Mouse (Mus musculus) yolk sac, embryonic 10.5 days (tissue): Measurements from ENCODE around the gene Qrsl1.
"Not testable (repeated sequence)": the region's sequence is repeated elsewhere in the genome, so short reads cannot be mapped to it uniquely, and the experiment has no call there.

Experiments
- DNase-seq: peaks from one replicate; pipeline ENCODE4 v3.0.0-alpha.2; 2017; ENCODE audit warnings: low spot score

The Qrsl1 gene

DNA sequence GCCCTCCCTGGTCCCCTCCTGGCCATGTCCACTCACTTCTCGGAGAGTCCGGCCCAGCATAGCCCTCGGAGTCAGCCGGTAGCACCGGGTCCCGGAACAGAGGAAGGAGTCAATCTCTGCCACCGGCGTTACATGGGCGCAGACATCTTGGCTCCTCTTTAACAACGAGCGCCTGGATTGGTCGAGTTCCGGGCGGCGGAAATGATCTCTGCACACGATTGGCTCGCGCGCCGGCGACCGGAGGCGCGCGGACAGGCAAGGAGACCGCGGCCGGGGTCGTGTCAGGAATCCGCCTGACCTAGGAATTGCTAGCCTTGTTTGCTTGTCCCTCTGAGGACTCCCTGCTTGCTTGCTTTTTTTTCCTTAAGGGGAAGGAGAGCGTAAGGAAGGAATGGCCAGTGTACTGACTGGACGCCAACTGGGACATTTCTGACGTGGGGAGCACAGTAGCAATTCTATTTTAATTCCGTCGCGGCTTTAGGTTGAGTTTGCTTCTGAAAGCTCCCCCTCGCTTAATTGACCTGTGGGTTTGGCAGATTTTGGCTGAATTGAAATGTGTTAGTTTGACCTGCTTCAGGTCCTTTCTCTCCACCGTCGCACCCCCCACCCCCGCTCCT is at the start of gene Qrsl1, which contains the start of gene Rtn4ip1:
Gene Qrsl1, minus strand, starts transcription at position 168 of the 617 bp plus-strand sequence.
Gene Rtn4ip1, plus strand, starts transcription at position 230 of the 617 bp plus-strand sequence.
- DNase-seq = peak; percentile 95

DNA sequence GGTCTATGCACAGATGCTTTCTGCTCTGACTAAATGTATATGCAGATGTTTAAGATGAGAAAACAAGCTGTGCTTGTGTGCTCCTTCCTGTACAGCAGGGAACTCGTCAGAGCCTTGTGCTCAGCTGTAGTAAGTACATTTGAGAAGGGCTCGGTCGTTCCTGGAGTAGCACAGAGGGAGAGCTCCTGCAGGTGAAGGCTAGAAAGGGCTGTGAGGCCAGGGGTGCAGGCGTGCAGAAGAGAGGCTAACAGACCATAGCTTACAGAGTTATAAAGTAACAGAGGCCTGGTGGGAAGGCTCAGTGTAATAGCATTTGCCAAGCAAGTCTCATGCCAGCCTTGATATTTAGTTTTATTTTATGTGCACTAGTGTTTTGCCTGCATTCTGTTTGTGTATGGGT is 43.9 kb upstream of the Qrsl1 start:
- DNase-seq = no peak

DNA sequence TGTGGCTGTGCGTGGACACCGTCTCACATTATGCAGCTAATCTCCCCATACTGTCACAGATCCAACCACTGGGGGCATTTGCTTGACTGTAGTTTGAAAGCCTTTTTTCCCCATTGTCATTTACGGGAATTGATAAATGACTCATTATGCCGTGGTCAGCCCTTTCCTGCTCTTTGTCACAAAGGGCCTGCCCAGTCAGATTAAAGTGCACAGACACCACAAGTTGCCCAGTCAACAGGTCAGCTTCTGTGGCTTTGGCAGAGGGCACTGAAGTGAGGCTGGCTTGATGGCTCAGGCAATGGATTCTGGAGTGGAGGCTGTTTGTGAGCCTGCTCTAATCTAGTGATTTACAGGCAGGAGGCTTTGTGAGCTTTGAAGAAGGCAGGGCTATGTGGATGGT is 42.2 kb upstream of the Qrsl1 start:
- no peak for DNase-seq

DNA sequence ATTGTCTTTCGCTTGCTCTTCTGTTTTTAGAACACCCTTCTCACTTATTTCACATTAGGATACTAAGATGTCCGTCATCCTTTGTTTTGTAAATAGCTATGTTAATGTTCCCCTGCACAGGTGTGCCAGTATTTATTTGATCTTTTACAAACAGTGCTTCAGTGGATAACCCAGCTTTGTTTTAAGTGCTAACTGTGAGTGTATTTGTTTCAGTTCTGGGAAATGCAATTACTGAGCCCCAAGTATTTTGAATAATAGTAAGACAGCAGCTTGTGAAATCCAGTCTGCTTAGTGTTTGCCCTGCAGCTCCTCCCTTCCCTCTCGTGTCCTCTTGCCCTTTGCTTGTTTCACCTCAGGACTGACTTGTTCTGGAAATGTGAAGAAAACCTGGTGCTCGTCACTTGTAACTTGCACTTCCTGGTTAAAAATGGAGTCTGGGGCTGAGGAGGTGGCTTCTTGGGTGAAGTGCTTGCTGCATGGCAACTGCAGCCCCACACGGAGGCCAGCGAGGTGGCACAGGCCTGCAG is 37.7 kb upstream of the Qrsl1 start:
- peak; percentile 56 for DNase-seq

DNA sequence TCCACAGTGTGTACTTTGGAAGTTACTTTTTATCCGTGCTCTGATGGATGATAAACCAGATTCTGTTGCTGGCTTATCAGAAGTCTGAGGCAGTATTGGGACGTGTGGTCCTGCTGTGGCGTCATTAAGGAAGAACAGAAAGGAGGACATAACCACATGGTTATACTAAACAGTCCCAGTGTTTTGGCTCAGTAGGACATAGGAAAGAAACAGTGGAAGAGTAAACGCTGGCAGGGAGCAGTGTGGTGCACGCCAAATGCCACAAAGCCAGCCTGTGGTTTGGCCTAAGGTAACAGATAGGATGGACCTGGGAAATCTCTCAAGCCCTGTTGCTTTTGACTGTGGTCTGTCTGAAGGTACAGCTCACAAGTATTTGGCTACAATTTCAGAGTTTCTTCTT is 27.1 kb upstream of the Qrsl1 start:
- DNase-seq = no peak

DNA sequence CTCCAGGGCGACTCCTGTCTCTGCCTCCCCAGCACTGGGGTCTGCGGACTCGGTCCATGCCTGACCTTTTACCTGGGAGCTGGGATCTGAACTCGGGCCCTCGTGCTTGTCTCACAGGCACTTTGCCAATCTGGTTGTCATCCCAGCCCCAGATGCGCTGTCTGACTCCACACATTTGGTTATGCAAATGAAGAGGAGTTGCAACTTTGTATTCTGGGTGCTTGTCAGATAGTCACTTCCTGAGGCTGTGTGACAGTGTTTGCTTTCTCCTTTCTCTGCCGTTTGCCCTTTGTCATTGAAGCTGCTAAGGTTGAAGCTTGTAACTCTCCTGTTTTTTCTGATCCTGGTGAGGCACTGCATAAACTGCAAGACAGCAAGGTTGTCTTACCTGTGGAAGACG is 26.2 kb upstream of the Qrsl1 start:
- DNase-seq = peak; percentile 60

DNA sequence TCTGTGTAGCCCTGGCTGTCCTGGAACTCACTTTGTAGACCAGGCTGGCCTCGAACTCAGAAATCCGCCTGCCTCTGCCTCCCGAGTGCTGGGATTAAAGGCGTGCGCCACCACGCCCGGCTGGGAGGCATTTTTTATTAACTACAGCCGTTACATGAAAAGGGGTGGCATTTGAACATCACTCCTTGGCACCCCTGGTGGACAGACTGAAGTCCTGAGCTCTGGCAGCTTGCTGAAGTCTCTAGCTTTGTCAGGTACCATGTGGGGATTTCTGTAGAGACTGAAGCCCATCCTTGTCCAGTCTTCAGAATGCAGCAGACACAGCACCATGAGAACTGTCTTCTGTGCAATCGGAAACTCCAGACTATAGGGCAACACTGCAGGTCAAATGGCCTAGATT is 24.2 kb upstream of the Qrsl1 start:
- DNase-seq = not testable (repeated sequence)

DNA sequence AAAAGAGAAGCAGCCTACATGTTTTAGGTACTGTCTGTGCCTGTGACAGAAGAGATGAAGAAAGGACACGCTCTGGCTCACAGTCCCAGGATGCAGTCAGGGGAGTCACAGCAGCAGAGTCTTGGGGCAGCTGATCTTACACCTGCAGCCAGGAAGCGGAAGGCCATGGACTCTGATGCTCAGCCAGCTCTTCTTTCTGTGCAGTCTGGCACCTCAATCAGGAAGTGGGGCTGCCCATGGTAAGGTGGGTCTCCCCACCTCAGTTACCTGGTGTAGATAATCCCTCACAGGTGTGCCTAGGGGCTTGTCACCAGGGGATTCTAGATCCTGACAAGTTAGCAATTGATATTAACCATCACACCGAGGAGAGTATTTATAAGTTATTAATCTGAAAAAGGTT is 21.6 kb upstream of the Qrsl1 start:
- no peak for DNase-seq

DNA sequence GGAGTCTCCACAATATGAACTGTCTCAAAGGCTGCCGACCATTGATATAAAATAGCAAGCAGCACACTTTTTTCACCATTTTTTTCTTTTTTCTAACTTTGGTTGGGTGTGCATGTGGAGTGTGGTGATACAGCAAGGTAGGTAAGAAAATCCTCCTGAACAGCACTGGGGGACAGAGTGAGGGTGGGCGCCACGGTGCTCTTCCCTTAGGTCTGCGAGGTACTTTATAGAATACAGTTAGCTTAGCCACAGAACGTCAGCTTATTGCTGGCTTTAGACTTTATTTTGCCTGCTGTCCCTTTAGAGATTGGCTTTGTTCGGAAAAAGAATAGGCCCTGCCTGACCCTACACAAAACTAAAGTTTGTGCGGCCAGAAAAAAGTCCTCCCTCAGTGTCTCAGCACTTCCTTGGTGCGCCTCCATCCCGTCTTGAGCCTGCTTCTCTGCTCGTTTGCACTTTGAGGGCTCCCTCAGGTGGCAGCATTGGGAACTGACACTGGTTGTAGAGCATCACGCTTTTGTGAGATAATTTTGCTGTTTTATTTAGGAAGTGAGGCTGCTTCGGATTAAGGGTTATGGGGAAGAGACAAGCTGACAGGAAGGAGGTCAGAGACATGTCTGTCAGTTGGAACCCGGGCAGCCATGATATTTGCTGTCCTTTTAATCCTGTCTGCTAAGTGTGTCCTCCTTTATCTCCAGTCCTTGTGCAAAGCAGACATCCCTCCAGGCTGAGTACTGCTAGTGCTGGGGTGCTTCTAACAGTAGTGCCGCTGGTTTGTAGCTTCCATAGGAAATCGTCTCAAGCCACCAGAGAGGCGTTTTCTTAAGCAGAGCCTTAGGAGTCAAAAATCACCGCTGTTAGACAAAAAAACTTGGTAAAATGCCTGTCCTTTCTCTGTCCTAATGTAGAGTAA is 17.4 kb upstream of the Qrsl1 start:
- DNase-seq = peak; percentile 54

DNA sequence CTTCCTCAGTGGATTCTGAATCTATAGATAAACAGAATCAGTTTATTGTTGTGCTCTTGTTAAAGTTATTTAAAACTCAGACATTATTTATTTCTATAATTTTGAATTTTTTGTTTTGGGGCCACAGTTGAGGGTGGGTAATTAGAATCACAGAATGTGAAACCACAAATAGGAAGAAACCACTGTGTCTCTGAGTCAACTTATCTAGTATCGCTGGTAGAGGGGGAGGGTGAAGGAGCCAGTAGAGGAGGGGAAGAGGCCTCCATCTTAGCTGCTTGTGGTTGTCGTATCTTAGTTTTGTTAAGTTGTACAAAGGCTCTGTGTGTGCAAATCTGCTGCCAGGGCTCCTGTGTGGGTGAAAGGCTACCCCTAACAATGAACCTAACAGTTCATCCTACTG is 15.2 kb upstream of the Qrsl1 start:
- DNase-seq = no peak

DNA sequence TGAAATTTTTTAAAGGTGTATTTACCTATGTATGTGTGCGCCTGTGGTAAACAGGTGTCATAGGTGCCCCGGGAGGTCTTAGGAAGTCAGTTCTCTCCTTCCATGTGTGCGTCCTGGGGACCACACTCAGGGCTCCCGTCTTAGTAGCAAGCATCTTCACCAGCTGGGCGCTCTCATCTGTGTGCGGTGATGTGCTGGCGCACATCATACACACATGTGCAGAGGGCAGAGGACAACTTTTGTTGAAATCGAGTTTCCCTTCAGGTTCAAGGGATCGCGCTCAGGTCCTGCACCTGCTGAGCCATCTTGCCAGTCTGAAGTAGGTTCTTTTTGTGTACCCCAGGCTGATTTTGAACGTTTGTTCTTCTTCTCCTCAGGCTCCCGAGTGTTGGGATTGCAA is 14.6 kb upstream of the Qrsl1 start:
- DNase-seq = no peak

DNA sequence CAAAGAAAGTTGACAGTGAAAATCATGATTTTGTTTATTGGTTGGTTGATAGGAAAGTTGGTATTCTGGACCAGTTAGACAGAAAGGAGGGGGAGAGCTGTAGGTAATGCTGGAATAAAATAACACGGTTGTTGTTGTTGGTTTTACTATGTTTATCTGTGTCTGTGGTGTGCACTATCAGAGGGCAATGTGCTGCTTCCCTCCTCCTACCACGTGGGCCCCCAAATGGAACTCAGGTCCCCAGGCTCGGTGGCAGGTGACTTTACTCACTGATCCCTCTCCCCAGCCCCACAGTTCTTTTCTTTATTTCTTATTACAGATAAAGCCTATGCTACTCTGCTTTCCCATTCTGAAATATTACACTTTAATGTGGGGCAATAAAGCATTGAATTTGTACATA is 10.7 kb upstream of the Qrsl1 start:
- no peak for DNase-seq

DNA sequence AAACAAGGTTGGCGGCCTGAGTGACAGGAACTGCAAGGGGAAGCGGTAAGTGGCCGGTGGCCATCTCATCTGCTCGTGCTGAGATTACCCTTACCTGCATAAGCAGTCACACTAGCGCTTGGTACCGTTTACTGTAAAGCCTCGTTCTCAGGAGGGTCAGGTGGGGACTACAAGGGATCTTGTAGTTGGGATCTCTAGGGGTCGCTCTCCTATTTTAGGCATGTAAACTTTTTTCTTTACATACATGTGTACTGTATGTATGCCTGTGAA is 9.3 kb upstream of the Qrsl1 start:
- DNase-seq = no peak

DNA sequence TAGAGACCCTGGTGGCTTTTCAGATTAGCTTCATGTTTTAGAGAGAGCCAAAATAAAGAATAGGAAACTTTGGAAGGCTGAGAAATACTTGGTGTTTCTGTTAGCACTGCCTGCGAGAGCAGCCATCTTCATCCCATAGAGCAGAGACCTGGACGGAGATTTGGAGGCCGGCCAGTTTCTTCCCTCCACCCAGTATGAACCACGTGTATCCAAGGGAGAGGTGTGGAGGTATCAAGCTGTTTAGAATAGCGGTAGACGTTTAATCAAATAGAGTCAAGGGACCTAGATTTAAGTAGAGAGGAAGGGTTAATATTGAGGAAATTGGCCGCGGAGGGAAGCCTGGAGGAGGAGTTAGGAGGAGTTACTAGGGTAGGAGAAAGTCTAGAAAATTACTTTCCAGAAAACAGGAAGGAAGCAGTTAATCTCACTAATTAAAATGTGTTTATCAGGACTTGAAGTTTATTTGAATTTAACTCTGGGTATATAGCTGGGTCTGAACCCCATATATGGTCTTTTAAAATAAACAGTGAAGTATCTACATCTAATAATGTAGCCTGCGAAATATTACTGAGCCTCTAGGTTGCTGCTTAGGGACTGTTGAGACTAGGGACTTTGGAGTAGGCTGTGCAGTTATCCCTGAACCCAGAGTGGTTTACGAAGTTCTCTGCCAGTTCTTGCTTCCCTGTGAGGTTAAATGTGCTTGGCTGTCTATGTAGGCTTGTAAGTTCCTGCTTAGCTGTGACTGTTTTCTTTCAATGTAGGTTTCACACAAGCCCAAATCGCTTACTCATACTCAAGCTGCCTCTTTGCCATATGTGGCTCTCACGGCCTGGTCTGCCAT is 8.7 kb upstream of the Qrsl1 start:
- no peak for DNase-seq

DNA sequence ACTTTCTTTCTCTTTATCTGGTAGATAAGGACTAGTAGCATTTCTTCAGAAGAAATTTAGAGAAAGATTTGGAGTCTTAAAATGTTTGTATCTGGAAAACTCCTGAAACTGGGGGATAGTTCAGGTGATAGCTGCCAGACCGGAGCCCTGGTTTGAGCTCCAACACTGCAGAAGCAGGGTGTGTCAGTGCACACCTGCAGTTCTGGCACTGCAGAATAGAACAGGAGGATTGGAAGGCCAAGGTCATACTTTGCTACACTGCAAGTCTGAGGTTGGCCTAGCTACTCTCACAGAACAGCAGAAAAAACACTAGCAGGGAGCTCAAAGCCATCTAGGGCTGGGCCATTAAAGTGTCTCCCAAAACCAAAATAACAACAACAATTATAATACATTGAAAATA is 3.0 kb upstream of the Qrsl1 start:
- DNase-seq = no peak

DNA sequence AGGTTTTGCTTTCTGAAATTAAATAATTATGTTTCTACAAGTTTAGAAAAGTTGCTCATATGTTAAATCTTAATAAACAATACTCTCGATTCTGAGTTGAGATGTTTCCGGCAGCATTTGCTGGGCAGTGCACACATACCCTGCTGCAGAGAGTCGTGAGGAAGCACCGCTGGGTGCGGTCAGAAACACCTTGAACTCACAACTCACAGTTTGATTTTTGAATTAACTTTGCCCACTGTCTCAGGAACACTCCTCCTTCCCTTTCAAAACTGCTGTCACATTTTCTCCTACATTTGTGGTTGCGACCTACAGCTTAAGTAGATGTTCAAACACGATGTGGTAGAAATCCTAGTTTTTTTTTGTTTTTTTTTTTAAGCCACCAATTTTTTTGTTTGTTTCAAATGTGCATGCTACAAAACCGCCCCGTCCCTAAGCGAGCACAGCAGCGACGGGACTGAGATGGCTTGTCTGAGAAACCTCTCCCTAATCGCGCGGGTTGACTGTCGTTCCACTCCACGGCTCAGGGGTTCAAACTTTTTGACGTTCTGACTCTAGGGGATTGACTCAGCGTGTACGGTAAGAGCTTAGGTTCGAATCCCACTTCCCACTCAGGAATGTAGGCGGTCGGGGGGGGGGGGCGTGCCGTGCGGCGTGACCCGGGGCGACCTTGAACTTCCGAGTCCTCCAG is 518 bp downstream of the Qrsl1 start:
- no peak for DNase-seq

DNA sequence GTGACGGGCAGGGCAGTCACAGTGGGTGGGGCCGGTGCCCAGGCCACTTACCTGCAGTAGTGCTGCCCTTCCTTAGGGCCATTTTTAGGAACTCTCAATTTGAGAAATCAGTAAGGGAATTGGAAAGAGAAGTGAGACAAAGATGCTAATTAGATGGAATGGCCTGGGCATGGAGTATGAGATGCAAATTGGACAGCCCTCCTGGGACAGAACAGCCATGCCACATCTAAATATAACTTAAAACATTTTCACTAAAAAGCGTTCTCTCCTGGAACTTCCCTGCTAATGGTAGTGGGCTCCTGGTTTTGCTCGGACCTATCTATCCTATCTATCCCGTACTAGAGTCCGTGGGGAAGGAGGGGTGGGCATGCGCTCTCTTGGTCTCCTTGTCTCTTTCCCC is 3.3 kb downstream of the Qrsl1 start:
- DNase-seq = no peak

DNA sequence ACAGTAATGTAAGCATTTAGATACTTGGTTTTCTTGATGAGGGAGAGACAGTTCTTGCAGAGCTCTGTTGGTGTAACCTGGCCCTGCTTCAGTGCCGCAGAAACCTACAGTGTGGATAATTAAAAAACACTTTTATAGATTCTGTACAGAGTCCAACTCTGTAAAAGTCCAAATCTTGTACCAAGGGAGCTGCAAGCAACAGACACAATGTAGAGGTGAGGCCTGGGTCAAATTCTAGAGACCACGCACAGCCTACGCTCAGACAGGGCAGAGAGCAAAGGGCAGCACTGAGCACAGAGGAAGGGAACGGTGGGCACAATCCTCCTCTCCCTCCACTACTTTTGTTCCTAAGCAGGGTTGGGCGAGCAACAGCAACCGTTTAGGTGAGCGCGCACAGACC is 5.5 kb downstream of the Qrsl1 start:
- no peak for DNase-seq

DNA sequence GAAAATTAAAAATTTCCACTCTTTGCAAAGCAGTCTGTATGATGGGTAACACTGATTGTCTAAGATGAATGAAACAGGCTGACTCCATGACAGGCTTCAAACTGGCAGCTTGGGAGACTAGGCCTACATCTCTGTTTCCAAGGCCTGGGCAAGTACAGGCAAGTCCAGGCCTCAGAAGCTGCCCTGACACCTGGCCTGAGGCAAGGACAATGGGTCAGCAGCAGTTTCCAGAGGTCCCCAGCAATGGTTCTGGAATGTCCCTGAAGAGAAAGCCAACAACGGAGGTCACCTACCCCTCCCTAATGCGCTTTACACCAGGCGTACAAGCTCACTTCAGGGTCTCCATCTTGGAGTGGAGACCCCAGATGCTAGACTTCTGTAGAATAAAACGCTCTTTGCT is 8.6 kb downstream of the Qrsl1 start:
- DNase-seq = no peak

DNA sequence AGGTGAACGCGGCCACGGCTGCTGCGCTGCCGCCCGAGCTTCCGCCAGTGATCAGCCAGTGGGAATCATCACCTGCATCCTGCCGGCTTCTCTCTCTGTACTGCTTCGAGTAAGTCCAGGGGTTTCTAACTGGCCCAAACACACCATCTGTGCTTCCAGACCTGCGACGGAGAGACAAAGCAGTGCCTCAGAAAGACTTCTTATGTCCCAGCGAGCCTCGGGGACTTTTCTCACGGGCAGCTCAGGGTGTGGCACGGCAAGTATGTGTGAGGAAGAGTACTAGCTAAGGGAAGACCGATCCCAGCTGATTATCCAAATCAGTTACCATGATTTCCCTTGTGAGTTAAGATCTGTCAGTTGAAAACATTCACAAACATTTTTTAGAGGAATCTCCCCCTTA is 12.6 kb downstream of the Qrsl1 start:
- DNase-seq = no peak

DNA sequence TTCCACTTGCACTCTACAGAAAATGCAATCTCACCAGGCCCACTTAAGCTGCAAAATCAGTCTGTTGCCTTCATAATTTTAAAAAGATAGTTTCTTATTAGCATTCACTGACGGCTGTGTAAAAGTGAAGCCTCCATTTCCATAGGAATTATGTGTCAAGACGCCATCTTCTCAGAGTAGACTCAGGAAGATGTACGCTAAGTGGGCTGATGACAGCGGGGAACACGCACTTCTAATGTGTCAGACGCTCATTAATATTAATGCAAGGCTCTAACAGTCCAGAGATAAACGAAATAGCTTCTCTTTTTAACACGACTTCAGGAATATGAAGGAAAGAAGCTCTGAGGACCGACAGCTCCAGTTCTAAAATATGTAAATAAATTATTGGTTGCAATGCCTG is 13.9 kb downstream of the Qrsl1 start:
- no peak for DNase-seq

DNA sequence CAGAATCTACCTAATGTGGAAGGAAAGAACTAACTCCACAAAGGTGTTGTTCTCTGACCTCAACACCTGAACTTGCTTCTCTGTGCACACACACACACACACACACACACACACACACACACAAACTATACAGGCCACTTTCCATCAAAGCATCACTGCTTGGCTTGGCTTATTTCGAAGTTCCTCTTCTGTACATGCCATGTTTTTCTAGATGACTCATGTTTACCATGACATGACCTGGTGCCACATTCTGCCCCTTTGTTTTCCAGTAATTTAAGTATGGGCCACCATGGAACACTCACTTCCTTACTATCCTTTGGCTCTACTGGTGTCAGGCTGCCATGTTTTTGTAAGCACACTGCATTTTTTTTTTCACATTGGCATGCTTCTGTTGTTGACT is 30.1 kb downstream of the Qrsl1 start:
- DNase-seq = no peak
